Mouse (Mus musculus) frontal cortex, adult (tissue): Measurements from ENCODE around the gene Obscn.

Source experiments
- ATAC-seq: cut with Nextera tagmentation; 2 replicates; pipeline ENCODE4 v1.9.2; 2017; ENCODE audit warnings: mild to moderate bottlenecking, moderate library complexity, mixed read lengths; ENCODE audit not compliant: low TSS enrichment

Gene Obscn

DNA sequence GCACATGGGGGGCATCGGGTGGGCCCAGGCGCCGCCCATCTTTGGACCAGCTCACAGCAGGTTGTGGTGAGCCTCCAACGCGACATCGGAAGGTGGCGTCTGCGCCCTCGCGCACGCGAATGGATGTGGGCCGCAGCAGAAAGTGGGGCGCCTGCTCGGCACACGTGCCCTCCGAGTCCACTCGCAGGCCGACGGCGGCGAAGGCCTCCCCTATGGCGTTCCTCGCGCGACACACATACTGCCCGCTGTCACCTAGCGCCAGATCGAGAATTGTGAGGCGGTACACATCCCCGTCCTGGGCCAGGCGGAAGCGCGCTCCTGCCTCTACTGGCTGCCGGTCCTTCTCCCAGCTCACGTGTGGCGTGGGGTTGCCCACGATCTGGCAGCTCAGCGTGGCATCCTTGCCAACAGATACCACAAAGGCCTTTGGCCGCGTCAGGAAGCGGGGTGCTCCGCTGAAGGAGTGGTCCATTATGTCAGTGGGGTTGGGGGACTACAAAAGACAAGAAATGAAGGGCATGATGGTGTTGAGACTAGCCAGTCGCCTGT, at the start of gene Obscn:
Obscn (minus strand) TSS at position 499 of the 549 bp plus-strand sequence.
- no peak; the same call in 1 of the 2 replicates for ATAC-seq

GRCm38 (mm10) chr11:59185490-59185889, 49.3 kb upstream of the Obscn start:
- no peak for ATAC-seq

DNA sequence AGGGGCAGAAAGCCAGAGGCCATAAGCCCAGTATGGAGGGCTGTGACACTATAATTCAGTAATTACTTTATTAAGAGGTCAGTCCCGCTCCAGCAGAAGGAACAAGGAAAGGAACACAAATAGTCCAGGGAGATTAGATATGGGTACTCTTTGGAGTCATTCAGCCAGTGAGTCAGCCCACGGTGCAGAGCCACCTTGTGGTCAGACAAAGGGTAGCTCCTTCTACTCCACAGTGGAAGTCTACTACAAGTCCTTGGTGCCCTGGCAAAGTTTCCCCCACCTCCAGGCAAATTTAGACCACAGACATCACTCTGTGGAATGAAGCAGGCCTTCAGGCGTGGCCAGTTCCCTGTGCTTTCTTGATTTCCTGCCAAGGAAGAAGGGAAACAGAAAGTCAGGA, 47.6 kb upstream of the Obscn start:
- ATAC-seq: peak; percentile 77

GRCm38 (mm10) chr11:59182864-59183331, 46.7 kb upstream of the Obscn start, which contains the start of gene Gjc2:
Gene Gjc2, minus strand, starts transcription at chr11:59183213.
- ATAC-seq: peak; percentile 50

GRCm38 (mm10) chr11:59176921-59177320, 40.7 kb upstream of the Obscn start:
- ATAC-seq: no peak

- no peak for ATAC-seq
Measured at GRCm38 (mm10) chr11:59176475-59176874, 40.3 kb upstream of the Obscn start.

DNA sequence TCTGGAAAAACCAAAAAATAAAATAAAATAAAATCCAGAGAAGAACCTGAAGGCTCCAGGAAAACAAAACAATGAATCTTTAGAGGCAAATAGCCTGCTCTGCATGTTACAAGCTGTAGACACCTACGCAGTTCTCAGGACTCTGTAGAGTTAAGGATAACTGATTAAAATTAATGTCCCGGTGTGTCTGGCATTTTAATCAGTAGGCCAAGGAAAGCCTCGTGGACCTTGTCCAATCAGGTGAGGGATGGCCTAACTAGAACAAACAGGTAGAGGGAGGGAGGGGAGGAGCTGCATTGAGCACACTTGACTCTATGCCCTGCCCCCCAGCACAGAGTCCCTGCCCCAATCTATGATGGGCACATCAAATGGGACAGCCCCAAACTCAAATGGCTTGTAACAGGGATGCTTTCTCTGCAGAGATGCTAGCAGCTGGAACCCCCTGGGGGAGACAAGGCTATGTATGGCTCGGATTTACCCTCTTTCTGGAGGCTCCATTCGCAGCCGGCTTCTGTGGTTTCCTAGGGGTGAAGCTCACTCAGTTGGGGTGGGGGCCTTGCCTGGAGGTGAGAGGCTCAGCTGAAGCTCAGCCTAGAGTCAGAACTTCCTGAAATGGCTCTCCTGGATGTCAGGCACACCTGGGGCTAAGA, 38.1 kb upstream of the Obscn start:
- no peak for ATAC-seq

- no peak for ATAC-seq
Measured at GRCm38 (mm10) chr11:59170549-59170948, 34.3 kb upstream of the Obscn start.

- ATAC-seq: no peak
Measured at GRCm38 (mm10) chr11:59169807-59170206, 33.6 kb upstream of the Obscn start.

GRCm38 (mm10) chr11:59165616-59166241, 29.5 kb upstream of the Obscn start:
- ATAC-seq: no peak

DNA sequence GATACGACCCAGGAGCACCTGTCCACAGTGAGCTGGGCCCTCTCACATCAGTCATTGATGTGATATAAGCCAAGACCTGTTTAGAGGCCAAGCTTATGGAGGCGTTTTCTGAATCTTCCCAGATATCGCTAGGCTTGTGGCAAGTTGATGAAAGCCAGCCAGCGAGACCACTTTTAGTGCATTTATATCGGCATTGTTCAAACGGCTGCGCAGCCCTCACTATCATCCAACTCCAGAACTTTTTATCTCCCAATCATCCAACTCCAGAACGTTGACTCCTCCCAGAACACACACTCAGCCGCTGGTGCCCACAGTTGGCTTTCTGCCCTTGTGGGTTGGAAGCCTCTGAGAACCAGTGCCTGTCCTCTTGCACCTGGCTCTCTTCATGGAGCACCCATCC, 28.2 kb upstream of the Obscn start:
- no peak for ATAC-seq

GRCm38 (mm10) chr11:59163255-59164236, 27.3 kb upstream of the Obscn start, which contains the start of gene Iba57:
Gene Iba57, minus strand, starts transcription at chr11:59163739.
- peak; percentile 97 for ATAC-seq

DNA sequence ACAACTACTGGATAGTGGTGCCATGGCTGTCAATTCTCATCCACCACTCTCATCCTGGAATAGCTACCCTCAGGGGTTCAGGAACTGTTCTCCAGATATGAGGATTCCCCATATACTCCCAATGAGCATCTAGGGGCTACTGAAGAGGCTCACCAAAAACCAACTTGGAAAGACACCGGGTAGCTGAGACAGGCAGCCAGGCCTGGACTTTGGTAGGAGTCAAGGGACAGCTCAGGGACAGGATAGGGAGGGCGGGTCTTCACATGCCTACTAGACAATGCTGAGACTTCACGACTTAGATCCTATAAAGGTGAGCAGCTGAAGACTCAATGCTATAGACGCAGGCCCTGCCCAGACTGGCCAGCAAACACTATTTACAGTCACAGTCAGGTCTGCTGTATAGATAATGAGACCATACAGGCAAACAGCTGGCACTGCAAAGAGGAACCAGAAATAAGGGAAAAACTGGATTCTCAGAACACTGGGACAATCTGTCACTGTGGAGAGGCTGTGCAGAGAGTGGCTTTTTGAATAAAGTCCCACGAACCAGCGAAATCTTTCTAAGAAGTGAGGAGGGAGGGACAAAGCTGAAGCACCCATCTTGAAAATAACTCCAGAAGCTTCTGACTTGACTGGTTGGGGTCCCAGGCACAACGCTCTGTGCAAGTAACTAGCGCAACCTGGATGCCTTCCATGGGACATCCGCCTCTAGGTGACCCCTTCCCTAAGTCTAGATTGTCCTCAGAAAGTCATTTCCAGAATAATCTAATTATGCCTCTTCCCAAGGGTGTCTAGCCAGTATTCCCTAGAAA, 26.4 kb upstream of the Obscn start:
- ATAC-seq: peak; percentile 13; the same call in 1 of the 2 replicates

DNA sequence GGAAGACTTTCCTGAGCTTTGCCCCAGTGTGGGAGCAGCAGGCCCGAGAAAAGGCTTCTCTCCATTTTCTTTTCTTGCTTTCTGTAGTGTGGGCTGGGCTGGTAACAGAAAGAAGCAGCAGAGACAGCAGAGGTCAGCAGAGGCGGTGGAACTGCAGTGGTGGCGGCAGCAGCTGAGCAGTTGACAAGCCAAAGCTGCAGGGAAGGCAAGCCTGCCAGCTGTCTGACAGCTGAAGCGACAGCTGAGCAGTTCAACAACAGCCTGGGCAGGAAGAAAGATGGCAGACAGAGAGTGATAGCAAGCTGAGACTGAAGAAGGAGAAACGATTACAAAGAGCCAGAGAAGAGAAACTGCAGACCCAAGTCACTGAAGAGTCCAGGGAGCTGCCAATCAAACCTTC, 25.2 kb upstream of the Obscn start:
- ATAC-seq: no peak

- ATAC-seq: no peak
Measured at GRCm38 (mm10) chr11:59159558-59159957, 23.4 kb upstream of the Obscn start.

DNA sequence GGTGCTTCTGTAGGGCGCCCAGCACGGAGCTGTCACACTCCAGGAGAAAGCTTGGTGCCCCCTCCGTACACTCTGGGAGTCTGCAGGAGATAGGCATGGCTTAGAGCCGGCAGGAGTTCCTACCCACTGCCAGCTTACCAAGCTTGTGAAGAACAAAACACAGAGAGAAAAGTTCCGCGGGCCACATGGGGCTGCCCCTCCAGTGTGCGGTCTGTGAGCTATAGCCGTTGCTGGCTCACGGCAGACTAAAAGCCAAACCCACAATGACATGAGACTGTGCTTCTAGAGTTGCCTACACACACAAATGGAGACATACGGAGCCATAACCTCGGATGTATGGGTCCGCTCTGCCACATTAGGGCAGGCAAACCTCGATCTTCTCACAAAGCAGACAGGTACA, 22.9 kb upstream of the Obscn start:
- ATAC-seq: no peak

- ATAC-seq: no peak
Measured at GRCm38 (mm10) chr11:59155900-59156299, 19.7 kb upstream of the Obscn start.

DNA sequence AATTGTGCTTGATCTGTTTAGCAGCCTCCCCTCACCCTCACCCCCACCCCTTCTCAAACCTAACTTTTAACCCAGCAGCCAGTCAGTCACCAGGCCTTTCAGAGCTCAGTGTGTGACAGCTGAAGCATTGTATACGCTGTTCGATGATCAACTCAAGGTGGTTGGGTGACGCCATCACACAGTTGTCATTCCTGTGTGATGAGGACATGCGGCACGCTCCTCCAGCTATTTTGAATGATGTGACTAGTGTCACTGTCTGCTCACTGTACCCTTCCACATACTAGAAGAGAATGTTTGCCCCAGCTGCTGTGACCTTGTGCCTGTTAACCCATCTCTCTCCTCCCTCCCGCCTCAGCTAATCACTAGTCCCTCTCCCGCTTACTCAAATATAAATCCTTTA, 18.0 kb upstream of the Obscn start:
- no peak for ATAC-seq

DNA sequence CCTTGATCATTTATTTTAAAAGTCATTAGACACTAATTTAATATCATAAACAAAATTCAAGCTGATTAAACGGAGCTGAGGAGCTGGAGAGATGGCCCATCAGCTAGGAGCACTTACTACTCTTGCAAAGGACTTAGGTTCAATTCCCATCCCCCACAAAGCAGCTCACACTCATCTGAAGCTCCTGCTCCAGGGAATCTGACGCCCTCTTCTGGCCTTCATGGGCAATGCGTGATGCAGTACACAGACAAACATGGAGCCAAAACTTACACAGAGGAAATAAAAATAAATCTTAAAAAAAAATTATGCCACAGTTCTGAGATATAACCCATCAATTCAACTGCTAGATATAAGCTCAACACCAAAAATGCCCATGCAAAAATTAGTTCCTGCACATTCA, 15.5 kb upstream of the Obscn start:
- no peak for ATAC-seq

DNA sequence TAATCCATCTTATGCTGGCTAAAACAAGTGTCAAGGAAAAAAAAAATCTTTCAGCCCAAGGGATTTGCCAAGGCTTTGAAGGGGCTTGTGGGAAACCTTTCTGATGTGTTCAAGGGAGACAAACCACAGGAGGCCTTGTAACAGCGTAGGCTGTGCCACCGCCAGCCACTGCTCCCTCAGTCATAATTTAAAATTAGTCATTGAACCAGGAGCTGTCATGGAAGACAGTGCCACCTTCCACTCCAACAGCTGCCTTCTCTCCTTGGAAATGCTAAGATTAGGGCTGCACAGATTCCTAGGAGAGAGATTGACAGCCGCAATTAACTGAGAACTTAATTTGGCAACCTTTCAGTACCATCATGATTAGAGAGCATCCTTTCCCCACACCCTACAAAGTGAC, 13.1 kb upstream of the Obscn start:
- ATAC-seq: no peak

DNA sequence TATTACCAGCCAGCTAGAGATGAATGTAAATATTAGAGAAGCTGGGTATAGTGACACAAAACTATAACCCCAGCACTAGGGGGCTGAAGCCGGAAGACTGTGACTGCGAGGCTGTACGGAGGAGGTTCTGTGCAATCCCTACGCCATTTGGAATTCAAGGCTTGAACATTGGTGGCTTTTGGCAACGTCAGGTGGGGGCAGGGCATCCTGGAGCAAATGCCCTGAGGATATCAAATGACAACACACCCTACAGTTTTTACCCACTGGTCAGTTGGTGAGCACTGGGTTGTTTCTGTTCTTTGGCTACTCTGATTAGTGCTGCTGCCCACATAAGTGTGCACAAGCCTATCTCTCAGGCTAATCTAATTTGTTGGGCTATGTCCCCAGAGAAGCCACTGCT, 6.8 kb upstream of the Obscn start:
- no peak for ATAC-seq
